Mouse (Mus musculus): ENCODE data around the gene Pitpnb.

Pitpnb gene

DNA sequence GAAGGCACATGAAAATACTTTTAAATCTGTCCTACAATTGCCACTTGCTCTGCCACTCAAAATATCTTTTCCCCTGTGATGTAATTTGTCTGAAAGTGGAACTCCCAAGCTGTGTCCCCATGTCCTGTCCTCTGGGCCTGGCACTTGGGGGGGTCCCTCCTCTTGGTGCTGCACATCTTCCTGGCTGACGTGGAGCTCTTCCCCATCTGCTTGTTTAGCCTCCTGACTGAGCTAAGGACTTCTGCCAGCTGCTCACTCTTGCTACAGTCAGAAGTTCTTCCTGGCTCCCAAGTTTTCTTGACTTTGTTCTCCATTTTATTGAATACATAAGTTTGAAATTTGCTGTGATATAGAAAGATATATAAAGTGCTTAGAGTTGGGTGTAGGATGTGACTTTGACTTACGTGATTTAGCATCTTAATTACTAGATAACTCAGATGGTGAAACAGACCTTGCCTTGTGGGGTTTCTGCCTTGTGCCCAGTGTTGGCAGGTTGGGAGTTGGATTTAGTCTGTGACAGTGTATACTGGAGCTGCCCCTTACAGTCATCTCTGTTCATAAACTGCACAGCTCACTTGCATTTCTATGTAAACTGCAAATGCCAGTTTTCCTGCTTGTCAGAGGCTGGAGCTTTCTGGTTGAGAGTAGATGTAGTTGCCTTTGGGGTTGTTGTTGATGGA, 14.3 kb downstream of the Pitpnb start:
- in situ Hi-C loops (cut with MboI, MseI): no loop called here

DNA sequence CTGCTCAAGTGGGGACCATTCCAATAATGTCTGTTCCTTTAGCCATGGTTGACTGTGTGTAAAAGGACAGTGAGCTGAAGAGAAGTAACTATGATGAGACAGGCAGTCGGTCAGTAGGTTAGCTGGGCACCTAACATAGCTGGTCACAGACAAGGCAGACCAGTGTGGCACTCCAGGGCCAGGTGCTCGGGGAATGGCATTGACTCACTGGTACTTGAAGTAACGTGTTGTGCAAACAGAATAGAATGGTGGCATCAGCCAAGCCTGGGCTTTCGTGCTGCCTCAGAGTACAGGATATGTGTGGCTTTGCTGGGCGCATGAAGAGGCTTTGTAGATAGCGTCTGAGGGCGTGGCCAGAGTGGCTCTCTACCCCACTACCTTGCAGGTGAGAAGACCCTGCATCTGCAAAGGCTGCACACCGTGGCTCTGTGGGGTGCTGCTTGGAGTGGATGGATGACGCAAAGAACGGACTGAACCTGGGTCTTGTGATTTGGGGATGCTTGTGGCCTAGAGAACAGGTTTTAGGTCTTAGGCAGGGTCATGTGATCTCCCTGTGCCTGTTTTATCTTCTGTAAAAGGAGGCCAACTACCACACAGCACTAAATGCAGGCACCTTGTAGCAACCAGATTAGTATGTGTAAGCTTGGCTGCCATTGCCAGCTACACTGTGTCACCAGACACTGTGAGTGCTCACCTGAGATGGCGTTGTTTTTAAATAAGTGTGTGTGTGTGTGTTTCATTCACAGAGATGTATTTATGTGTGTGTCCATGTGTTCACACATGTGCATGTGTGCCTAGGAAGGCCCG, 26.5 kb downstream of the Pitpnb start:
- in situ Hi-C loops (cut with MboI, MseI): no loop called here

DNA sequence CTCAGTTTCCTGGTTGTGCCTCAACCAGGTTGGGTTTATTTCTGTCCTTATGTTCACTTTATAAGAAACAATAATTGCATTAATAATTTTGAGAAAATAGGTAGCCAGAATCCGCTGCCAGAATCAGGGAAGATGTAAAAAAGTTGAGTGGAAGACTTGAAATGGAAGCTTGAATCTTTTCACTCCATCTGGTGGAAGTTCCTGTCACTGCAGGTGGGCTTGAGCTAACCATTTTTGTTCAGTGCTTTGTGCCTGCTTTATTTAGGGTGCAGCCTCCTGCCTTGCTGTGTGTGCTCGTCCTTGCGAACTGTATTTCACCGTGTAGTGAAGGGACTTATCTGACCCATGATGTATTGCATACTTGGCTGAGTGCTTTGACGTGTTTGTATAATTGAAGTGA, 30.0 kb downstream of the Pitpnb start:
- in situ Hi-C loops (cut with MboI, MseI): no loop called here

DNA sequence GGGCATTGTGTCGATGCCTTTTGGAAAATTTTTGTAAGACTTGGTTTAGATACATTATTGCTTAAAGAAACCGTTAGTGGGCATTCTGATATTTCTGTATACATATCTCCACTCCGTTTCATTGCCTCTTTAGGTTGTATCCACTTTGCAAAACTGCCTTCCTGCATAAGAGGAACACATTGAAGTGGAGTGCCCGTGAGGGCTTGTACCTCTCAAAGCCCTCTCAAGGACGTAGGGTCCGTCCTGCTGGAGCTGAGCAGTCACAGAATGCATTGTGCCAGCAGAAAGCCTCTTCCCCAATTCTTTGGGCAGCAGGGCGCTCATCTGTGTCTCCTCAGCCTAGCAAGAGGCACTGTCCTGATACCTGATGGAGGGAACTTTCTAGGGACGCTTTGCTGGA, 30.5 kb downstream of the Pitpnb start:
- in situ Hi-C loops (cut with MboI, MseI): no loop called here

DNA sequence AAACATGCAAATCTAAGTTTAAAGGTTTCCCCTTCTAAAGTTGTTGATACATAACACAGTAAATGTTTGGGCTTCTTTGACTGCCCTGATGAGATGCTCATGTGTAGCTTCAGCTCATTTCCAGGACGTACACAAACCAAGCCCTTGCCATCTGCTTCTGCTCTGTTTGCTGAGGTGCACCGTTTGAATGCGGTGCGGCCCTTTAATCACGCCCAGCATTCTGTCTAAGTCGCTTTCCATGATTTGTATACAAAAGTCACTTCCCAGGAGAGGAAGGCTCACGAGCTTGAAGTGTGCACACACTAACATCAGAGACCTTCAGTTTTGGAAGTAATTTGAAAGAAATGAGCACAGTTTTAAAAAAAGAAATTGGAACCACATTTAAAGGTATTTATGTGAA, 31.3 kb downstream of the Pitpnb start:
- in situ Hi-C loops (cut with MboI, MseI): no loop called here

DNA sequence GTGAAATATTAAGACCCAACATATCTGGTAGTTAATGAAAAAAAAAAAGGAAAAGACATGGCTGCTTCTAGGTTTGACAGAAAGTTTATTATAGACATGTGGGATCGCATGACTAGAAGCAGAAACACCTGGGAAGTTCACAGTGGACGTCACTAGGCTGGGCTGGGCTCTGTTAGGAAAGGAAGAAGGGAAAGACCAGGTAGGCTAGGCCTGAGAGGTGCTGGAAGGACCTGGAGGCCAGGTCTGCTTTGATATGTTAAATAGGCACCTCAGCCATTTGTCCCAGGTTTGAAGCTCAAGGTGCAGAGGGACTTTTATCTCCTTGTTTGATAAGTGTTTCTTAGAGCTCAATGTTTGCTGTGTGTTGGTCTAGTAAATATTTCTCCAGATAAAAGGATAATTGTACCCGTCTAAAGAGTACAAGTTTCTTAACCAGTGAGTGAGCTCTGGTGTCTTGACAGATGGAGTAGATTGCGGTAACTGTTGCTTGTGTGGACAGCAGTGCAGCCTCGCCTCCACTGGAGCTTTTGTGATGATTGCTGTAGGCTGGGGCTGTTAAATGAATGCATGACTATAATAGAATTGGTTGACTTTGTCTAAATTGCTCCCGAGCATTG, 33.0 kb downstream of the Pitpnb start:
- in situ Hi-C loops (cut with MboI, MseI): no loop called here

DNA sequence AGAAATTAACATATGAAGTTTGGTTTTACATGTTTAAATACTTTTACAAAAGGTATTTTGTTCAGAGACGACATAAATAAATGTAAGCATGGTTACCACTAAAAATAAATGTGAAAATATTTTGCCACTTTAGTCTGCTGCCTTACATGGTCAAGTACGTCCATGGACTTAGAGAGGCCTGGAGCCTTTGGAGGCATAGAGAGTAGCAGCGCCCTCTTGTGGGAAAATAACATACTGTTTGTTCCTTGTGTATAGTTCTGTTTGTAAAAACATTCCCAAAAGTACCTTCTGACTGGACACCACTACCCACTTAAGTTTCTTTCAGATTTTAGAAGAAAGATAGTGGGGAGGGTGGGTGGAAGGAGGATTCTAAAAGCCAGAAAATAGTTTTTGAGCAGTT, 34.0 kb downstream of the Pitpnb start:
- in situ Hi-C loops (cut with MboI, MseI): no loop called here

DNA sequence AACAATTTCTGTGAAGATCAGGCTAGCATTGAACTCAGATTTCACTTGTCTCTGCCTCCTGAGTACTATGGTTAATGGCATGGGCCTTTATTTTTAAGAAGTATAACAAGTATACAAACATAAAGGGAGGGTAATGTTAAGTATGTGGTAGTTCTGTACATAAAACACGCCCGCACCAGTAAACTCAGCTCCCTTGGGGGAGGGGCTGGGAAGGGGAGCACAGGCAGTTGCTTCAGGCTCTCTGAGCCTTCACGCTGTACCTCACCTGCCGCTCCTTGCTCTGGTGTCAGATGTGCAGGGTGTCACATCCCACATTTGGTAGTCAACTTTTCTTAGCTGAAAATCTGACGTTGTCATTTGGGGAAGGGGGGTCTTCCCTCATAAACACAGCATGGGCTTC, 35.6 kb downstream of the Pitpnb start:
- in situ Hi-C loops (cut with MboI, MseI): no loop called here

DNA sequence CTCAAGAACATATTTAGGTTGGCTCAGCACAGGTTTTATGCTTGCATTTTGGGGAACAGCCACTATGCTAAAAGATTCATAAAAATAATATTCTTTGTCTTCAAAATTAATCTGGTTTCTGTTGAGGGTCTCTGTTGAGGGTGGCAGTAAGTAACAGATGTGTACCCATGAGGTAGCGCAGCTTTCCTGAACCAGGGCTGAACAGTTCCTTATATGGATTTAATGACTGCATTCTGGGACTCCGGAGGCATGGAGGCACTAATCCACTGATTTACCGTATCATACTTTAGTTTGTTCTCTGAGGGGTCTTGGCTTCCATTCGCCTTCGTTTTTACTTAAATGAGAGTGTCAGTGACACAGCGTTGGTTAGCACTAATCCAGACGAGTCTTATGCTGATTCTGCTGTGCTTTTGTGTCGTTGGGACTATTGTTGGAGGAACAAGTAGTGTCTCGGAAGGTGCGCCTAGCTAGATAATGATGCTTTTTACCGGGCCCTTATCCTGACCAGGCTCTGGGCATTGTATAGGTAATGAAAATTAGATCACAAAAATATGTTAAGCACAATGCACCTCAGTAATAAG, 37.5 kb downstream of the Pitpnb start:
- in situ Hi-C loops (cut with MboI, MseI): no loop called here

DNA sequence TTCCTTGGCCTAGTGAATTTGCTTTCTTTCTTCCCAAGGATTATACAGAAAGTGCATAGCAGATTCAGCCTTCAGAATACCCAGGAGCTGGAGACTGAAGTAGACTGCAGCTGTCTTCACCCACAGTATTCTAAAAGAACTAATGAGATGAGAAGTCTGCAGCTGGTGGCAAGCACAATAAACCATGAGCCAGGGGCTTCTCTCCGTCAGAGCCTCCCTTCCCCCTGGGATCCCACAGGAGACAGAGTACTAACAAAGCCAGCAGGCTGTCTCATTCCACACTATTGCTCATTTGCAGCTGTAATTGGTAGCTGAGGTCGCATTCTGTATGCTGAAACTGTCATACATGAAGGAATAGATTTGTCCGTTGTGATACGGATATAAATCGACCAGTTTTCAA, 38.0 kb downstream of the Pitpnb start:
- in situ Hi-C loops (cut with MboI, MseI): no loop called here

DNA sequence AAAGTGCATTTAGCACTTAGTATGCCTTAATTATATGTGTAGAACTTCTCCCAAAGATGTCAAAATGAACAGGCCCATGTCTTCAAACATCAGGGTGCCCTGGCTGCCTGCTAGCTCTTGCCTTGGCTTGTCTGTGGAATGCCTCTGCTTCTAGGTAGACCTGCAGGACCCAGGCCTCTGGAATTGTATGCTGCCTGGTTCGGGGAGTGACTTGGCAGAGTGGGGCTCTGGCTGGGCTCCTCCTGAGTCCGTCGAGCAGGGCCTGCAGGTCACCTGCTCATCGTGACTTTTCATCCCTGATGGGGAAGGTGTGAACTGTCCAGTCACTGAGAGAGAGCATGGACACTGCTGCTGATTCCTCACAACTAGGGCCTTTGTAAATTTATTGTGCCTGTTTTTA, 45.1 kb downstream of the Pitpnb start:
- in situ Hi-C loops (cut with MboI, MseI): no loop called here

DNA sequence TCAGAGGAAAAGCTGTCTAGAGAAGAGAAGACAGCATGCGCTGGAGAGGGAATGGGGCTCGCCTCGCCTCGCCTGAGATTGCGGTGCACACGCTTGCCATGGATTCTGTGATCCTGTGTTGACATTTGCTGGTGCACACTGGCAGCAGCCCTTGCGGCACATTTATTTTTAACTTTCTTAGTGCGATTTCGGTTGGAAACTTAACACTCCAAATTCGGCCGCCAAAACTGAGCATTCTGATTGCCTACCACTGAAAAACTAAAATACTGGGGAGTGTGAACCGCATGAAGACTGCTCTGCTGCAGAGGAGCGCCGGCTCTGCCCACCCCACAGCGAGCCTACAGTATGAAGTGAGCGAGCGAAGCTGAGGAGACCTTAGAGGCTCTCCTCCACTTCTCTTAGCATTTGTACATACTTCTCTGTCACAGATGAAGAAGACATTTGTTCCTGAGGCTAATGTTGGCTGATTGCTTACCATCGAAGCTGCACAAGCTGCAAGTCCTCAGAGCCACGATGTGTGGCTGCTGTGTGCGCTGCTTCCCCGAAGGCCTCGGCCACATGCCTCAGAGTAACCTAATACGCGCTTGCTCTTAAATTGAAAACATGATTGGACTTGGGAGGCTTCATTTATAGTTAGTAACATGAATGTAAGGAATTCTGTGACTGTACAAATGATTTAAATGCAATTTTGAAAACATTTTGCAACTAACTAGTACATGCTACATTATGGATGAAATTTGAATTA, 45.9 kb downstream of the Pitpnb start:
- in situ Hi-C loops (cut with MboI, MseI): no loop called here

DNA sequence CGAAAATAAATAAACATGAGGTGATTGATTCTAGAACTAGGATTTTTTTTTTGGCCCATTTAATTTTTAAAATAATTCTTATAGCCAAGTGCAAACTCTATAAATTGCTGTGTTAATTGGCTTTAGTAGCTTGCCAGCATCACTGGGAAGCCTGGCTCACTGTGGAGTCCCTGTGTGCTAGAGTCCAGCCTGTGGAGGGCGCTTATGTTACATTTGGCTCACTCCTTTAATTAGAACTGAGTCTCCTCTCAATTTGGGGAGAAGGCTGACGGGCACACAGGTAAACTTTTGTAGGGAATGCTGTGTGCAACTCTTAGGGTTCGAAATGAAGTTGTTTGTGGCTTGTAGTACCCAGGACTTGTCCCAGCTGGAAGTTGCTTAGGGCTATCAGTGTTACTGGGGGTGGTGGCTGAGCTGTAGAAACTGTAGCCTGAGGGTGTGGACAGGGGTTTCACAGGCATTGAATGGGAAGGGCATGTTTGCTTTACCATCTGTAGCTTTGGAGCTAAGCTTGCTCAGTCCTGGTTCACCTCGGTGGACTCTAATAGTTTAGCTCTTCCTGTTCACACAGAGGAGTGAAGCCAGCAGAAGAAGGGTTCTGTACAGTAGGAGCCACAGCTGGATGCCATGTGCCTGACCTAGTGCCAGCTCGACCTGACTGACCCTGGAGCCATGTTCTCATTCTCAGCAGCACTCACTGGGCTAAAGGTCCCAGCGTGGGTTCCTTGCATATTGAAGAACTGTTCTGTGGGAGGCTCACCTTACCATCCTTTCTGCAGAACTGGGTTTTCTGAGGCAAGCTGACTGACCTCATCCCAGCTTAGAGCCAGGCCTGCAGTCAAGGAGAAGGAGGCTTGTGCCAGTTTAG, 47.8 kb downstream of the Pitpnb start:
- in situ Hi-C loops (cut with MboI, MseI): no loop called here

DNA sequence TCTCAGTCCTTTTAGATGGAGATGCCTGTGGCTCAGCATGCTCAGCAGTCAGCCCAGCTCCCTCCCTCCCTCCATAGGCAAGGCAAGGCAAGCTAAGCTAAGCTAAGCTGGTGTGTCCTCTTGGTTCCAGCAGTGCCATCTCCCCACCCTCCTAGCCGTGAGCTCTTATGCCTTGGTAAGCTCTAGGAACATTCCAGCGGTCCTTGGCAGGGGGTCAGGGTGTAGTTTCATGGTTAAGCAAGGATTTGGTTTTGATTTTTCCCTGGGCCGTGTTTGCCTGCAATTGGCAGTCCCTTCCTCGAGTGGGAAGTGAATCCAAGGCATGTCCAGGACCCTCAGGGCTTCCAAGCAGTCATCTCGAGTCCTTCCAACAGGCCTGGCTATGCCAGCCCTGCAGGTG, 52.8 kb downstream of the Pitpnb start:
- in situ Hi-C loops (cut with MboI, MseI): no loop called here

DNA sequence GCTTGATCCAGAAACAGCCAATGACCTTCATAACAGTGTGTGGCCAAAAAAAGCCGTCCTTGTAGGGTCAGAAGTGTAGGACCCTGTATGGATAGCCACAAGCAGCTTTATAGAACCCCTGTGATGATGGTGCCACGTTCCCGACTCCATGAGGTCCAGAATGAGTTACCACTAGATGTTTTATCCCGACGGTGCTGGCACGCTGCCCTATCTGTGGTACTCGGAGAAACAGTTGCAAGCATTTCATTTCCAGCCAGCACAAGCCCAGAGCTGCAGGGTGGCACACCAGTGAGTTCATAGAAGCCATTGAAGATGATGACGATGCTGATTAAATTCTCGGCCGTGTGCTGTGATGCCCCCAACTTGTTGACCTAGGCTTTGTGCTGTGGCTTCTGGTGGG, 60.3 kb downstream of the Pitpnb start:
- in situ Hi-C loops (cut with MboI, MseI): no loop called here

DNA sequence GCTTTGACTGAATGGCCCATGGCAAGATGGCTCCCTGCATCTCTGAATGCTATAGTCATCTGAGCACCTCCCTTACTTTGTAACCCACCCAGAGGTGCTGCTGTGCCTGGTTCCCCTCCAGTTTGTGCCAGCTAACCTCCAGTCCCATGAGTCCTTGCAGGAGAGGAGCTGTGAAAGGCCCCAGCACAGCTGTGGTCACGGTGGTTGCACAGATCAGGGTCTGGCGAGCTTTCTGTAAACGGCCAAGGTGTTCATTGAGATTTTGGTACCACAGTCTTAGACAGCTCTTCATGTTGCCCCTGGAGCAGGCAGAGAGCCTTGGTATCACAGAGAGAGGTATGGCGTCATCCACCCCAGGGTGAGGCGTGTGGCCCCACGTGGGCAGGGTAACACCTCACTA, 60.9 kb downstream of the Pitpnb start:
- in situ Hi-C loops (cut with MboI, MseI): no loop called here

DNA sequence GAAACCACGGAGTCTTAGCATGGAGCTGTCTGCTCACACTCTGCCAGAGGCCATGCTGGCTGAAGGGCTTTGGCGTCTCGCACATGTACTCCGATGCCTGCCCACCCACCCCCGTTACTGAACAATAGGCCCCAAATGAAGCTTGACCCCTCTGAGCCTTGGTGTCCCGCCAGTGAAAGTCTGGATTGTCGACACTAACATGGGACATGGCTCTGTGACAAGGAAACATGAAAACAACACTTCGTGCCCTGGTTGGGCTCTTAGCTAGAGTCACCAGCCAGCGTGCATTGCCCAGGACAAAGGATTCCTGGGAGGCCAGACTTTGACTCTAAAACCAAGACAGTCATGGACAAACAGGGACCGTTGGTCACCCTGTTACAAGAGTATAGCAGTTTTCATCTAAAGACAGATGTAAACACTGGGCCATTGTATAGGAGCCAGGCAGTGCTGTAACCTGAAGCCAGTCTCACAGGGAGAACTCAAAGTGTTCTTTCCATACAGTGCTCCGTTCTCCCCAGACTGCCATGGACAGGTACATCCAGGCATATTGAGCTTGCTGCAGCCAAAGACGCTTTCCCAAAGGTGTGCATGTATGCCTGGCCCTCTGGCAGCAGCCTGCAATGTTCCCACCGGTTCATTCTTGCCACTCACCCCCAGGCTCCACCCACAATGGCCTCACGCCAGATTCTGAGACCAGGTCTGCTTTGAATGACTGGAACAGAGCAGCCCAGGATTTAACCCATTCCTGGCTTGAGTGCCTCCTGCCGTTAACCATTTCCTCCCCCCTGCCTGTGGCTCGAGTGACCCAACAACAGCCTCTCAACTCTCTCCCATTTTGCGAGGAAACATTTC, 63.0 kb downstream of the Pitpnb start:
- in situ Hi-C loops (cut with MboI, MseI): no loop called here

DNA sequence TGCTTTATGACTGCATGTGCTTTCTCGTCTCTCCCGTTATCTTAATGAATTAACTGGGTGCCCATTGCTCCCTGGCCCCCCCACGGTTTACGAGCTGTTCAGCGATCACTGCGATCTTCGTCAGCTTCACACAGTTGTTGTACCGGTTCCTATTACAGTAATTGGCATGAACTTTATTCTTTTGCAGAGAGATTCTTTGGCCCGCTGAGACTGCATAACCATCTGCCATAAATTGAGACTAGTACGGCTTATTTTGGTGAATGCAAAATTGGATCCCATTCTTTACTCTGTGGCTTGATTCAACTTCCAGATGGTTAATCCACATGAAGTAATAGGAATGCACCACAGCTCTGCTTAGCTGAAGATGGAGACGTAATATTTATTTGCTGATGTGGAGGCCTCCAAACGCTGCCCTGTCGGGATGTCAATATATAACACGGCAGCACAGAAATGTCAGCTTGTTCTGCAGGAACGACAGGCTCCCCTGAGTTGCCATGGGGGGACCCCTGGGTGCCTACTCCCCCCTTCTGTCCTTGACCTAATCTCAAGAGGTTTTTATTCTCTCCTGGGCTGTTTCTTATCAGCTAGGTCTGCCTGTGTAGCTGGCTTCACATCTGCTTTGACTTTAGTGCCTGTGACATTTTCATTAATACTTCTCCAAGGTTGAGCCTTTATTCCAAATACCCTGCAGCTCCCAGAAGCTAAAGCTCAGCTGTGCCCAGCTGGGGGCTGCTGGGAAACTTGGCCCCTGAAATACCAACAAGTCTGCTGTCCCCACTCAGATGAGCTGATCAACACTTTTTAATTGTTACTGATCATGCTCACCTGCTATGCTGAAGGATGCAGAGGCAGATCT, 63.9 kb downstream of the Pitpnb start:
- in situ Hi-C loops (cut with MboI, MseI): no loop called here

DNA sequence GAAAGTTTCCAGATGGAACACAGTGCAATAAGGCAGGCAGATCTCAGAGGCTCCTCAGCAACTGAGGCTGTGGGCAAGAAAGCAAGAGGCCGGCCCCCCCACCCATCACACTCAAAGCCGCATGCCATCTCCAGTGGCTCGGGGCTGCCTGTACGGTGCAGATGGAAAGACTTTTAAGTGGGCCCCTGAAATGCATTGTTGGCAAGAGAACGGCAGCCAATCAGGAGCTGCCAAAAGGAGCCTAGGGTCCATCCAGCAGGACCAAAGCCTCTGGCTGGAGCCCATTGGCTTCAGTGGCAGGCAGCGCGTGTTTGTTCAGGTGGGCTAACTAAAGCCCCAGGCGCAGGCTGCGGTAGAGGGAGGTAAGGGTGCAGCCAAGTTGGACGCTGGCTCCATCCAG, 65.2 kb downstream of the Pitpnb start:
- in situ Hi-C loops (cut with MboI, MseI): no loop called here

Data from T-helper 1 cell (primary cell).